Mouse (Mus musculus) heart, postnatal 4 days (tissue): ENCODE results near the gene Zbtb8os. TPM values are rescaled to one million over a fixed set of nuclear protein-coding genes. Genes with fewer than 3 reads are reported as not detected.

Experiments used
- DNase-seq: peaks from one replicate; pipeline ENCODE4 v3.0.0; 2021
- total RNA-seq, 2 experiments: library from RNA; stranded (reverse); gene quantifications; 2 replicates each; pipeline ENCODE4 v1.2.3; 2021

Zbtb8os gene
- total RNA-seq, 2 experiments from 2014 or later = 20.6 to 22.2 TPM

GRCm38 (mm10) chr4:129377601-129378390, 42.3 kb downstream of the Zbtb8os start, which contains the start of gene Zbtb8a:
Gene Zbtb8a (minus strand): TSS chr4:129378116.
- DNase-seq = peak; percentile 60

GRCm38 (mm10) chr4:129379805-129380204, 44.3 kb downstream of the Zbtb8os start:
- DNase-seq = no peak

GRCm38 (mm10) chr4:129381148-129381547, 45.7 kb downstream of the Zbtb8os start:
- DNase-seq = no peak

GRCm38 (mm10) chr4:129382029-129382428, 46.5 kb downstream of the Zbtb8os start:
- DNase-seq = no peak

- DNase-seq = no peak
These were observed 47.0 kb downstream of the Zbtb8os start for GRCm38 (mm10) chr4:129382488-129382887.

- DNase-seq = no peak
These were observed 48.1 kb downstream of the Zbtb8os start for GRCm38 (mm10) chr4:129383586-129383985.

GRCm38 (mm10) chr4:129384440-129384839, 48.9 kb downstream of the Zbtb8os start:
- DNase-seq = peak; percentile 58

- DNase-seq = no peak
These were observed 50.2 kb downstream of the Zbtb8os start for GRCm38 (mm10) chr4:129385685-129386084.

GRCm38 (mm10) chr4:129386269-129386946, 50.9 kb downstream of the Zbtb8os start:
- no peak for DNase-seq

- no peak for DNase-seq
These were observed 51.5 kb downstream of the Zbtb8os start for GRCm38 (mm10) chr4:129386989-129387388.

- DNase-seq = no peak
These were observed 52.9 kb downstream of the Zbtb8os start for GRCm38 (mm10) chr4:129388404-129388803.

GRCm38 (mm10) chr4:129390216-129390743, 54.8 kb downstream of the Zbtb8os start:
- peak; percentile 34 for DNase-seq

GRCm38 (mm10) chr4:129390936-129391557, 55.6 kb downstream of the Zbtb8os start:
- no peak for DNase-seq

GRCm38 (mm10) chr4:129394089-129394870, 58.8 kb downstream of the Zbtb8os start:
- DNase-seq = no peak

- no peak for DNase-seq
These were observed 61.5 kb downstream of the Zbtb8os start for GRCm38 (mm10) chr4:129396960-129397359.

GRCm38 (mm10) chr4:129399813-129400212, 64.3 kb downstream of the Zbtb8os start:
- no peak for DNase-seq

Other genes starting within 250 kb of the Zbtb8os start
- not detected for gene Tmem54, start 230.1 kb upstream of the Zbtb8os start, total RNA-seq
- gene Hpca, start 213.7 kb upstream of the Zbtb8os start, total RNA-seq = under 1 TPM; 0.25 to 0.69 TPM
- gene Fndc5, start 198.7 kb upstream of the Zbtb8os start, total RNA-seq = 100 to 1,000 TPM; 101 to 105 TPM
- 10 to 100 TPM; 22.5 to 24.2 TPM for gene S100pbp, start 146.0 kb upstream of the Zbtb8os start, total RNA-seq
- gene Yars, start 145.9 kb upstream of the Zbtb8os start, total RNA-seq = 10 to 100 TPM; 44.7 to 45.0 TPM
- 1 to 10 TPM; 6.5 to 8.6 TPM for gene C77080, start 74.3 kb upstream of the Zbtb8os start, total RNA-seq
- gene Sync, start 48.1 kb upstream of the Zbtb8os start, total RNA-seq = 1 to 10 TPM; 8.7 to 9.5 TPM
- 100 to 1,000 TPM; 195 to 199 TPM for gene Rbbp4, start 325 bp upstream of the Zbtb8os start, total RNA-seq
- gene Zbtb8a, start 42.4 kb downstream of the Zbtb8os start, total RNA-seq = 1 to 10 TPM; 8.7 to 9.0 TPM
- 1 to 10 TPM in 1 of 2 experiments, under 1 TPM in 1; 0.92 to 1.2 TPM for gene Zbtb8b, start 105.2 kb downstream of the Zbtb8os start, total RNA-seq
- gene Bsdc1, start 125.9 kb downstream of the Zbtb8os start, total RNA-seq = 10 to 100 TPM; 34.0 to 36.6 TPM
- gene Tssk3, start 155.3 kb downstream of the Zbtb8os start, total RNA-seq = not detected
- gene Fam229a, start 155.5 kb downstream of the Zbtb8os start, total RNA-seq = not detected
- 10 to 100 TPM; 96.6 to 97.7 TPM for gene Marcksl1, start 177.9 kb downstream of the Zbtb8os start, total RNA-seq
- gene Hdac1, start 207.0 kb downstream of the Zbtb8os start, total RNA-seq = 10 to 100 TPM; 45.0 to 46.4 TPM
- under 1 TPM; 0.86 to 0.91 TPM for gene Lck, start 237.9 kb downstream of the Zbtb8os start, total RNA-seq
- gene Fam167b, start 242.9 kb downstream of the Zbtb8os start, total RNA-seq = 1 to 10 TPM; 1.5 TPM